Mouse (Mus musculus): ENCODE measurements around the gene Aoah.

Gene Aoah

DNA sequence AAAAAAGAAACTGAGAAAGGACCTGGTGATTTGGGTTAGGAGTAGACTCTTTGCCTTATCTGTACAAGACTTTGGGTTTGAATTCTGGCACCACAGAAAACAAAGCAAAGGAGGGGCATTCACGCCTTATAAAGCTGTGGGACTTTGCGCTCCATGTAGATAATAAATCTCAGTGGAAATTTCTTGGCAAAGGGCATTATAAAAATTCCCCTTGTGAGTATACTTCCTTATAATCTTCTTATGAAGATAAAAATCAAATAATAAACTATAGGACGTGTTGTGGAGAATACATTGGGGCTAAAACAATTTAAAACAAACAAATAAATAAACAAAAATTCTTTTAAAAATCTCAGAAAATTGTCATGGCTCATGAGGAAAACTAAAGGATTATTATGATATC lies 280.9 kb downstream of the Aoah start, which contains the start of gene Olfr1370:
Gene Olfr1370 (minus strand): TSS at position 101 of the 400 bp plus-strand sequence.
- no peak for DNase-seq (ENCODE audit: low spot score)

- no peak for DNase-seq (ENCODE audit: low spot score)
These were observed 288.8 kb downstream of the Aoah start for GRCm38 (mm10) chr13:21082686-21083085.

All from embryo, embryonic 10.5 days (tissue).